In the genomic region with DNA sequence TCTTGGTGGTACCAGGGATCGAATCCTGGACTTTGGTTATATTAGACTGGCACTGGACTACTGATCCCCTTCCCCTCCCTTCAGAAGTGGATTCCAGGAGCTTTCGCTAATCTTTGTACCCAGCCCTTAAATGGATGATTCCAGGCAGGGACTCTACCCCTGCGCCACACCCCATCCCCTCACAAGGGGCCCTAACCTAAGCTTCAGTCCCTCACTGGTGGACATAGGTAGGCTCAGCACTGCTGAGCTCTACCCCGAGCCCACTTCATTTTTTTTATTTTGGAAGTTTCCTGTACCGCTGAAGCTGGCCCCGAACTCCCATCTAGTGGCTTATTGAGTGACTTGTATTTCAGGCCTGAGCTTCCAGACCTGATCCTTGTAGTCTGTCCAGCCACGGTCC, we compare ENCODE assay signal across 8 mouse cellular contexts. TPM values are rescaled to one million over a fixed set of nuclear protein-coding genes. Genes with fewer than 3 reads are reported as not detected.
A peak's percentile ranks its signal among the peaks of the same experiment; 100 is the strongest.
DNase-seq lines count a peak whose midpoint lies in the region; ATAC-seq and TF ChIP-seq lines count a peak whose summit lies in the region.

No protein-coding gene starts in this region.

- no peaks in the 10 kb centered on the region for H3K9me3 ChIP-seq in heart, embryonic 15.5 days (replicated peaks)
- no peaks in the 10 kb centered on the region for H3K9me3 ChIP-seq in hindbrain, embryonic 12.5 days (replicated peaks)
- H3K9me3 ChIP-seq in midbrain, embryonic 10.5 days (replicated peaks) = no peaks in the 10 kb centered on the region

- DNase-seq in heart, postnatal 10 days = no peak
- DNase-seq in midbrain, embryonic 10.5 days (ENCODE audit: low spot score) = no peak
- no peak for DNase-seq in adrenal gland, postnatal 14 days
- no peak for DNase-seq in layer of hippocampus, postnatal 36 days
- no peak for DNase-seq in cerebellum, postnatal 4 days (ENCODE audit: low spot score in 2 of 2)

- no peak for TF ChIP-seq CTCF in bone marrow, adult 2 months (IDR thresholded peaks at IDR 0.05; ENCODE audit: control insufficient read depth, insufficient read depth, low read length)

- H3K27me3 ChIP-seq in heart, embryonic 15.5 days = no peaks in the 10 kb centered on the region
- H3K27me3 ChIP-seq in hindbrain, embryonic 12.5 days = no peaks in the 10 kb centered on the region
- H3K27me3 ChIP-seq in midbrain, embryonic 10.5 days (ENCODE audit: low read depth, poor library complexity, severe bottlenecking) = no peaks in the 10 kb centered on the region

- intact Hi-C loops in heart, postnatal 10 days (cut with DNase I) = no loop called here

- peaks cover 17% of the 10 kb centered on the region for H3K36me3 ChIP-seq in heart, embryonic 15.5 days
- peaks cover 23% of the 10 kb centered on the region for H3K36me3 ChIP-seq in hindbrain, embryonic 12.5 days
- H3K36me3 ChIP-seq in midbrain, embryonic 10.5 days = peaks cover 26% of the 10 kb centered on the region

- peak overlapping the region; percentile 65 for H3K4me3 ChIP-seq in heart, embryonic 15.5 days
- H3K4me3 ChIP-seq in bone marrow, adult 2 months (replicated peaks; ENCODE audit: control insufficient read depth, low read depth, low read length) = peak overlapping the region; percentile 94
- H3K4me3 ChIP-seq in hindbrain, embryonic 12.5 days = peak overlapping the region; percentile 60
- H3K4me3 ChIP-seq in midbrain, embryonic 10.5 days = peak overlapping the region; percentile 76

- H3K4me2 ChIP-seq in heart, embryonic 15.5 days = peak overlapping the region; percentile 84
- H3K4me2 ChIP-seq in hindbrain, embryonic 12.5 days (replicated peaks) = peak overlapping the region; percentile 95

- 26% methylated on average over 7 of the region's 7 CpGs for WGBS in heart, embryonic 15.5 days
- 19% methylated on average over 7 of the region's 7 CpGs for WGBS in bone marrow, adult 2 months
- WGBS in hindbrain, embryonic 12.5 days = 36% methylated on average over 7 of the region's 7 CpGs
- 35% methylated on average over 7 of the region's 7 CpGs for WGBS in midbrain, embryonic 10.5 days

- no peak for ATAC-seq in heart, embryonic 15.5 days (replicated peaks; ENCODE audit: insufficient number of reproducible peaks, insufficient read depth, low FRiP score, low read depth)
- ATAC-seq in hindbrain, embryonic 12.5 days (ENCODE audit: low FRiP score) = peak; percentile 19; the same call in 1 of the 2 replicates

- peaks cover 16% of the 10 kb centered on the region for H3K4me1 ChIP-seq in heart, embryonic 15.5 days (replicated peaks)
- H3K4me1 ChIP-seq in bone marrow, adult 2 months (ENCODE audit: control insufficient read depth, insufficient read depth, low read length) = peaks cover 2% of the 10 kb centered on the region; the same call in 1 of the 2 replicates
- peaks cover 20% of the 10 kb centered on the region for H3K4me1 ChIP-seq in hindbrain, embryonic 12.5 days
- H3K4me1 ChIP-seq in midbrain, embryonic 10.5 days = peaks cover 23% of the 10 kb centered on the region

- peak overlapping the region; percentile 88 for H3K27ac ChIP-seq in heart, embryonic 15.5 days
- H3K27ac ChIP-seq in bone marrow, adult 2 months (ENCODE audit: control insufficient read depth, insufficient read depth, low read depth, low read length, poor library complexity) = peak overlapping the region; percentile 83
- peak overlapping the region; percentile 82 for H3K27ac ChIP-seq in hindbrain, embryonic 12.5 days
- peak overlapping the region; percentile 88 for H3K27ac ChIP-seq in midbrain, embryonic 10.5 days (replicated peaks)

- TF ChIP-seq POLR2A in bone marrow, adult 2 months (IDR thresholded peaks at IDR 0.05; ENCODE audit: borderline replicate concordance, control insufficient read depth, low read depth, low read length) = no peak

- H3K9ac ChIP-seq in heart, embryonic 15.5 days = peak overlapping the region; percentile 67
- H3K9ac ChIP-seq in hindbrain, embryonic 12.5 days = peak overlapping the region; percentile 71

RNA-seq across cellular contexts. Expression of gene Adat3, which starts 0.7 kb away (rescaled TPM):
- polyA plus RNA-seq in heart, embryonic 15.5 days (2015; fragmentation: Nextera tagmentation; extraction: Ambion mirVana) = 3.0 and 3.9 TPM in 2 replicates
- total RNA-seq in heart, postnatal 10 days (2021) = 1 to 10 TPM; 1.2 to 1.8 TPM
- polyA plus RNA-seq in bone marrow, adult 2 months (2011; ENCODE audit: insufficient read depth, insufficient read length, low replicate concordance, missing spikeins) = 2.2 and 3.2 TPM in 2 replicates
- polyA plus RNA-seq in hindbrain, embryonic 12.5 days (2016; fragmentation: Nextera tagmentation; extraction: Ambion mirVana) = 4.8 and 5.5 TPM in 2 replicates
- 10.6 and 10.8 TPM in 2 replicates for polyA plus RNA-seq in midbrain, embryonic 10.5 days (2016; fragmentation: Nextera tagmentation; extraction: Ambion mirVana)
- 3.1 and 4.9 TPM in 2 replicates for total RNA-seq in adrenal gland, postnatal 14 days (2021)
- 1 to 10 TPM; 3.8 to 4.5 TPM for total RNA-seq in layer of hippocampus, postnatal 36 days (2021)

RNA-seq across cellular contexts. Expression of gene Scamp4, which starts 0.7 kb away (rescaled TPM):
- 55.9 and 71.6 TPM in 2 replicates for polyA plus RNA-seq in heart, embryonic 15.5 days (2015; fragmentation: Nextera tagmentation; extraction: Ambion mirVana)
- total RNA-seq in heart, postnatal 10 days (2021) = 10 to 100 TPM; 25.9 to 27.8 TPM
- polyA plus RNA-seq in bone marrow, adult 2 months (2011; ENCODE audit: insufficient read depth, insufficient read length, low replicate concordance, missing spikeins) = 12.9 and 17.2 TPM in 2 replicates
- polyA plus RNA-seq in hindbrain, embryonic 12.5 days (2016; fragmentation: Nextera tagmentation; extraction: Ambion mirVana) = 60.3 and 69.4 TPM in 2 replicates
- 91.0 and 94.1 TPM in 2 replicates for polyA plus RNA-seq in midbrain, embryonic 10.5 days (2016; fragmentation: Nextera tagmentation; extraction: Ambion mirVana)
- total RNA-seq in adrenal gland, postnatal 14 days (2021) = 44.2 and 50.5 TPM in 2 replicates
- total RNA-seq in layer of hippocampus, postnatal 36 days (2021) = 10 to 100 TPM; 41.8 to 44.9 TPM

RNA-seq across cellular contexts. Expression of gene Gm49322, which starts 2.5 kb away (rescaled TPM):
- polyA plus RNA-seq in heart, embryonic 15.5 days (2015; fragmentation: Nextera tagmentation; extraction: Ambion mirVana) = 1.2 and 2.7 TPM in 2 replicates
- total RNA-seq in heart, postnatal 10 days (2021) = 1 to 10 TPM in 1 of 2 experiments, under 1 TPM in 1; 0.98 to 1.2 TPM
- 2.0 and 2.4 TPM in 2 replicates for polyA plus RNA-seq in bone marrow, adult 2 months (2011; ENCODE audit: insufficient read depth, insufficient read length, low replicate concordance, missing spikeins)
- 5.2 and 5.3 TPM in 2 replicates for polyA plus RNA-seq in hindbrain, embryonic 12.5 days (2016; fragmentation: Nextera tagmentation; extraction: Ambion mirVana)
- polyA plus RNA-seq in midbrain, embryonic 10.5 days (2016; fragmentation: Nextera tagmentation; extraction: Ambion mirVana) = 5.6 and 6.4 TPM in 2 replicates
- total RNA-seq in adrenal gland, postnatal 14 days (2021) = 1.6 and 2.5 TPM in 2 replicates
- 1 to 10 TPM; 2.6 to 3.1 TPM for total RNA-seq in layer of hippocampus, postnatal 36 days (2021)

RNA-seq across cellular contexts. Expression of gene Abhd17a, which starts 13.2 kb away (rescaled TPM):
- polyA plus RNA-seq in heart, embryonic 15.5 days (2015; fragmentation: Nextera tagmentation; extraction: Ambion mirVana) = 84.2 and 110 TPM in 2 replicates
- 100 to 1,000 TPM in 1 of 2 experiments, 10 to 100 TPM in 1; 92.2 to 102 TPM for total RNA-seq in heart, postnatal 10 days (2021)
- polyA plus RNA-seq in bone marrow, adult 2 months (2011; ENCODE audit: insufficient read depth, insufficient read length, low replicate concordance, missing spikeins) = 44.4 and 53.1 TPM in 2 replicates
- 112 and 118 TPM in 2 replicates for polyA plus RNA-seq in hindbrain, embryonic 12.5 days (2016; fragmentation: Nextera tagmentation; extraction: Ambion mirVana)
- 86.8 and 87.3 TPM in 2 replicates for polyA plus RNA-seq in midbrain, embryonic 10.5 days (2016; fragmentation: Nextera tagmentation; extraction: Ambion mirVana)
- total RNA-seq in adrenal gland, postnatal 14 days (2021) = 97.7 and 98.7 TPM in 2 replicates
- 100 to 1,000 TPM; 161 to 176 TPM for total RNA-seq in layer of hippocampus, postnatal 36 days (2021)

RNA-seq across cellular contexts. Expression of gene Csnk1g2, which starts 19.3 kb away (rescaled TPM):
- polyA plus RNA-seq in heart, embryonic 15.5 days (2015; fragmentation: Nextera tagmentation; extraction: Ambion mirVana) = 78.2 and 112 TPM in 2 replicates
- 100 to 1,000 TPM; 137 to 141 TPM for total RNA-seq in heart, postnatal 10 days (2021)
- 49.9 and 75.2 TPM in 2 replicates for polyA plus RNA-seq in bone marrow, adult 2 months (2011; ENCODE audit: insufficient read depth, insufficient read length, low replicate concordance, missing spikeins)
- polyA plus RNA-seq in hindbrain, embryonic 12.5 days (2016; fragmentation: Nextera tagmentation; extraction: Ambion mirVana) = 190 and 192 TPM in 2 replicates
- polyA plus RNA-seq in midbrain, embryonic 10.5 days (2016; fragmentation: Nextera tagmentation; extraction: Ambion mirVana) = 131 and 151 TPM in 2 replicates
- 105 and 108 TPM in 2 replicates for total RNA-seq in adrenal gland, postnatal 14 days (2021)
- total RNA-seq in layer of hippocampus, postnatal 36 days (2021) = 100 to 1,000 TPM; 216 to 241 TPM
